Mouse (Mus musculus) left cerebral cortex, adult 2 months (tissue): ENCODE data around the gene Parp4. TPM values are rescaled to one million over a fixed set of nuclear protein-coding genes. Genes with fewer than 3 reads are reported as not detected.
A peak's percentile ranks its signal among the peaks of the same experiment; 100 is the strongest.

ENCODE experiments used
- DNase-seq, 2 experiments: peaks; one replicate each; pipeline ENCODE4 v3.0.0; 2021 to 2022; ENCODE audit warnings: low spot score in 2 of 2, mixed read lengths in 1 of 2; ENCODE audit errors: extremely low spot score in 1 of 2
- H3K27ac ChIP-seq: fragments of 200-600 bp; 2 replicates; pipeline ENCODE4 v1.8.1; 2022
- H3K4me3 ChIP-seq: fragments of 200-600 bp; 2 replicates; pipeline ENCODE4 v1.8.1; 2022
- CTCF ChIP-seq: fragments of 200-600 bp; IDR thresholded peaks from 2 replicates; pipeline ENCODE4 v1.8.1; 2022; ENCODE audit warnings: antibody characterized with exemption, mild to moderate bottlenecking, moderate library complexity
- intact Hi-C: fragments of 180-260 bp; cut with DNase I; formaldehyde crosslinking; loops from one replicate; pipeline ENCODE4 v1.15.1; 2025
- total RNA-seq, 2 experiments: library from RNA; stranded (reverse); gene quantifications; 2 replicates each; pipeline ENCODE4 v1.2.3; 2021

The Parp4 gene
- total RNA-seq, 2 experiments from 2014 or later: 4.6 to 5.8 TPM

GRCm38 (mm10) chr14:56575969-56576901 is 816 bp downstream of the Parp4 start:
- intact Hi-C loops: loop anchor here (10.0 kb wide), 1 partner anchor 199 kb away; the partner anchor contains the start of gene Pspc1
- TF ChIP-seq CTCF: no peak
- H3K4me3 ChIP-seq: peak overlapping the region; percentile 69
- no peak overlapping the region for H3K27ac ChIP-seq
- DNase-seq: no peak

DNA sequence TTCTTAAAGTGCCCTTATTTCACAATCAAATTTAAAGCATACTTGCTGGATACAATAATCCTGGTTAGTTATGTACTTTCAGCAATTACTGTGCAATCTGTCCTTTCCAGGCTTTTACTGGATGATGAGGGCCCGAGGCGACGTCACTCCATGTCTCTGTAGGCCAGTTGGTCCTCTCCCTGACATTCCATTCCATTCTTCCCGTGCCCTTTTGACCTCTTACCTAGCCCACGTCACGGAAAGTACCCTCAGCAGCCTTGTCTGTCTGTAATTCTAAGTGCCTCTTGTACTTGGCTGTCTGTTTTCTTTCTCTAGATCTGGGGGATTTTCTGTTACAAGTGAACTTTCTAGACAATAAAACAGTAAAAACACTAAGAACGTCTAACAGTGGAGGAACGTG is 3.6 kb downstream of the Parp4 start:
- DNase-seq: no peak
- TF ChIP-seq CTCF: no peak
- Histone ChIP-seq H3K4me3 (no peak overlapping the region), H3K27ac (no peak overlapping the region)
- intact Hi-C loops: loop anchor here (10.0 kb wide), 1 partner anchor 196 kb away; the partner anchor contains the start of gene Pspc1

GRCm38 (mm10) chr14:56581117-56581516 is 5.7 kb downstream of the Parp4 start:
- no peak for DNase-seq

DNA sequence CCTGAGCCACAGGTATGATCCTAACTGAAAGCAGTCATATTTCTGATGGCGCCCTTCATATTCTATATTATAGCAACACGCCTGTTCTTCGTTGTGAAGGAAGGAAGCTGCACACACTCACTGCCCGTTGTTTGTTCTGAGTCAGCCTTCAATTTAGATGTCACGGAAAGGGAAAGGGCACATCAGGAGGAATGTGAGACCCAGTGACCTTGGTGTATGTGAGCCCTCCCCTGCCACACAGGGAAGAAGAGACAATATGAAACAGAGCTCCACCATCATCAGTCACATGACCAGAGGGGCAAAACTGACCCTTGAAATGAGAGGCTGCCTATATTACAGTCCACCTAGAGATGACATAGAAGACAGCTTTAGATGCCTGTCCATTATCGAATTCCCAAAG is 6.9 kb downstream of the Parp4 start:
- no peak overlapping the region for H3K4me3 ChIP-seq
- intact Hi-C loops: no loop called here
- no peak for DNase-seq
- TF ChIP-seq CTCF: no peak
- H3K27ac ChIP-seq: no peak overlapping the region

More at GRCm38 (mm10) chr14:56581117-56581516, 5.7 kb downstream of the Parp4 start:
- H3K4me3 ChIP-seq: no peak overlapping the region
- intact Hi-C loops: no loop called here
- H3K27ac ChIP-seq: no peak overlapping the region
- TF ChIP-seq CTCF: no peak

- no peak overlapping the region for H3K4me3 ChIP-seq
- no peak overlapping the region for H3K27ac ChIP-seq
- intact Hi-C loops: no loop called here
- no peak for TF ChIP-seq CTCF
- DNase-seq: no peak
Measured at GRCm38 (mm10) chr14:56592191-56592590, 16.8 kb downstream of the Parp4 start.

DNA sequence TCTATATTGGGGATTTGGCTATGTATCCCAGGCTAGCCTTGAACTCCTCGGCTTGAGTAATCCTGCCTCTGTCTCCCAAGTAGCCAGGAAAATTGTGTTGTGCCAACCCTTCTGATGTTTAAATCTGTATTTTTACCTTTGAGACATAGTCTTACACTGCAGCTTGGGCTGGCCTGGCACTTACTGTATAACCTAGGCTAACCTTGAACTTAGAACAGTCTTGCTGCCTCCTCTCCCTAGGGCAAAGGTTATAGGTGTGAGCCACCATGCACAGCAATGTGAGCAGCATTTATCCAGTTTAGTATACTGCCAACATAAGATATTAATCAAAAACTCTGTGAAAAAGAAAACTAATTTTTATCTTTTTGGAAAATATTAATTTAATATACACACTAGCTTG is 19.4 kb downstream of the Parp4 start:
- intact Hi-C loops: no loop called here
- Histone ChIP-seq H3K4me3 (no peak overlapping the region), H3K27ac (no peak overlapping the region)
- no peak for DNase-seq
- no peak for TF ChIP-seq CTCF

- TF ChIP-seq CTCF: peak; percentile 56
- peak in 1 of 2 experiments; percentile 11 for DNase-seq
- Histone ChIP-seq H3K4me3 (no peak overlapping the region), H3K27ac (no peak overlapping the region)
- intact Hi-C loops: no loop called here
Measured at GRCm38 (mm10) chr14:56598759-56599158, 23.3 kb downstream of the Parp4 start.

GRCm38 (mm10) chr14:56602069-56602468 is 26.6 kb downstream of the Parp4 start:
- no peak overlapping the region for H3K27ac ChIP-seq
- TF ChIP-seq CTCF: no peak
- intact Hi-C loops: loop anchor here (1.0 kb wide), 1 partner anchor 32 kb away; no protein-coding TSS in a partner anchor
- DNase-seq: no peak
- H3K4me3 ChIP-seq: no peak overlapping the region

DNA sequence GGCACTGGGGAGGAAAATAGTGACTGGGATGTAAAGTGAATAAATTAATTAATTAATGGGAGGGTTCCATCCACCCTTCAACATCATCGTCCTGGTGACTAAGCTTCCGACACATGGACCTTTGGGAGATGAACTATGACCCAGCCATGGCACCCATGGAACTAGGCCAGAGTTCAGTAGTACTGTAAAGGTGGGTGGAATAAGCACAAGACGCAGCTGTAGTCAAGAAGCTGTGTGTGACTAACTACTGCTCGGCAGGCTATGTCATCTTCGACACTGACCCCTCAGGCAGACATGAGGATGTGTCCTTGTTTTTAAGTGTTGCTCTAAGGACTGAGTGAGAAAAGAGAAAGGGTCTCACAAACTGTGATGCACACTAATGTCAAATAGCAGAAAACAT is 29.0 kb downstream of the Parp4 start:
- Histone ChIP-seq H3K27ac (no peak overlapping the region), H3K4me3 (no peak overlapping the region)
- DNase-seq: no peak
- no peak for TF ChIP-seq CTCF
- intact Hi-C loops: no loop called here

DNA sequence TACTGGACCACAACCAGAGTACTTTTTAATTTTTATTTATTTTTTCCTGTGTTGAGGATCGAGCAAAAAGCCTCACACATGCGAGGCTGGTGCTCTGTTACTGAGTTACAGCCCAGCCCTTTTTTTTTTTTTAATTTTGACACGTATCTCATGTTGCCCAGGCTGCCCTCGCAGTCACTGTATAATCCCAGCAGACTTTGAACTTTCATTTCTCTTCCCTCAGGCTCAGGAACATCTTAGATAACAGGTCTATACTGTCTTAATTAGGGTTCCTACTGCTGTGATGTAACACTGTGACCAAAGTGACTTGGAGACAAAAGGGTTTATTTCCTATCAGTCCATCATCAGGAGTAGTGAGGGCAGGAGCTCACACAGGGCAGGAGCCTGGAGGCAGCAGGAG is 29.7 kb downstream of the Parp4 start:
- H3K4me3 ChIP-seq: no peak overlapping the region
- intact Hi-C loops: no loop called here
- no peak for TF ChIP-seq CTCF
- no peak for DNase-seq
- H3K27ac ChIP-seq: no peak overlapping the region

DNA sequence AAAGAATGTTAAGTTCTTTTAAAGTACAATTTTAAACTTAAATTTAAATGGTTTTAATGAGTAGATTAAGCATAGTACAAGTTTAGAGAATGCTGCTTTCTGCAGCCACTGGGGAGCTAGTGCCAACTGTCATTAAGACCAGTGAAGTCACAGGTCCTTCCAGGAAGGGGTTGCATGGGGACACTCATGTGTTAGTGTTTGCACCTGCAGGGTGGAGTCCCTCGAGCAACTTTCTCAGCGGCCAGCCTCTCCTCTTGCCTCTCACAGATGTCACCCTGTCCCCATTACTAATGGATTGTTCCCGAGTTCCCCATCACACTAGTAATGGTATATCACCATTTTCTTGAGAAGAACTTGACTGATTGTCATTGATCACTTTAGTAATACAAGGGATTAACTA is 37.8 kb downstream of the Parp4 start:
- TF ChIP-seq CTCF: no peak
- intact Hi-C loops: no loop called here
- Histone ChIP-seq H3K27ac (no peak overlapping the region), H3K4me3 (no peak overlapping the region)
- DNase-seq: no peak

DNA sequence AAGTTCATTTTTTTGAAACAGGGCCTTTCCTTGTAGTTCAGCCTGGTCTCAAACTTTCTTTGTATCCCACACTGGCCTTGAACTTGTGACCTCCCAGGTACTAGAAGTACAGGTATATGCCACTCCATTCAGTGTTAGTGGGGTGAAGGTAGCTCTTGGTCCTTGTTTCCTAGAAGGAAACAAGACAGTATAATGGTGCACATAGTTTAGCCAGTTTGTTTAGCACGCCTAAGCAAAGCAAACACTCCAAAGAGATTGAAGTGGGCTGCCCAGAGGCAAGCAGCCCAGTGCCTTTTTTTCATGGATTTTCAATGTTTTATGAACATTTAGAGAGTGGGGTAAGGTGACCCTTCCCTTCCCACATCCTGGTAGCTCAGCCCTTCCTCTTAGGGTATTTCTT is 42.1 kb downstream of the Parp4 start:
- intact Hi-C loops: no loop called here
- TF ChIP-seq CTCF: no peak
- Histone ChIP-seq H3K27ac (no peak overlapping the region), H3K4me3 (no peak overlapping the region)
- DNase-seq: no peak

DNA sequence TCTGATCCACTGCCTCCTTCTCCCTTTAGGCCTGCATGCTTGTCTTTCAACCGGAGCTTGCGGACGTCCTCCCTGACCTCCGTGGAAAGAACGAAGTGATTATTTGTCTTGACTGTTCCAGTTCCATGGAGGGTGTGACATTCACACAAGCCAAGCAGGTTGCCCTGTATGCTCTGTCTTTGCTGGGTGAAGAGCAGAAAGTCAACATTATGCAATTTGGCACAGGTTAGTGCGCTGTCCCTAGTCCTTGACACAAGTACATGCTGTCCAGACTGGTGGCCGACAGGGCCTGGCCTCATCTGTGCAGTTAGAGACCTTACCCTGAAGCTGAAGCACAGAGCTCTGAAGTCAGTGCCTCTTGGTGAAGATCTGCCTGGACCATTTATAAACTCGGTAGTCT is 45.0 kb downstream of the Parp4 start:
- intact Hi-C loops: no loop called here
- Histone ChIP-seq H3K27ac (no peak overlapping the region), H3K4me3 (no peak overlapping the region)
- DNase-seq: no peak
- no peak for TF ChIP-seq CTCF
